Mouse (Mus musculus): ENCODE measurements around the gene Snx14. TPM values are rescaled to one million over a fixed set of nuclear protein-coding genes. Genes with fewer than 3 reads are reported as not detected.

Gene Snx14
- polyA plus RNA-seq, 1 experiment from 2014 or later: 24.1 TPM

DNA sequence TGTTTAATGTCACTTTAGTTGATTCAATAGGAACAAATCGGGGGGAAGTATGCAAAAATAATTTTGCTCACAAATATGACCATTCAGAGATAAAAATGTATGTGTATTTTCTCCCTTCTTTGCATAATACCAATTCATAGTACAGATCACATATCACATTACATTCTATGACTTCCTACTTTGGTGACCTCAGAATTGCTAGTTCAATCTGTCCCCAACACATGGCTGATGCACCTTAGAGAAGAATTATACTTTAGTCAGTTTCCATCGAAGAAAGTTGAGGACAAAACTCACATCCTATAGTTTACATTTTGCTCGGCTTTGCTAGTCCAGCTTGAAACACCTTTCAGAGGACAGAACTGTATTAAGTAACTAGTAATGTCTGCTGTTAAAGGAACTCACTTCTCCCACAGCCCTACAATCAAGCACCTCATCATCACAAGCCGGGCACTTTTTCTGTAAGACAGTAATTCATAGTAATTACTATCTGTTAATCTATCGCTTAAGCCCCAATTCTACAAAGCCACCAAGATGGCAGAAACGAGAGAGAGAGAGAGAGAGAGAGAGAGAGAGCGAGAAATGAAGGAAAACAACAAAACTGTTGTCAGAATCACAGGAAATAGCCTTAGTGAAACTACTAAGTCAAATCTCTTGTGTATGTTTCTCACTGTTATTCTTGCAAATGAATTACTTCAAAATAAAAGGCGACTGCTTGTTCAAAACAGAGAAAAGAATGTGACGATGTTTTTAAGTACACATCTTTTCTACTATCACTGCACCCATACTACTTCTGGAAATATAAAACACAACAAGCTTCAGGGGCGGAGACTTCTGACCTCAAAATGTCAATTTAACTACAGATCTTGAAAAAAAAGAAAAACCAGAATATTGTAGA, 1.2 kb downstream of the Snx14 start:
- H3K9ac ChIP-seq (replicated peaks): peak overlapping the region; percentile 83; the same call in 1 of the 2 replicates
- peak overlapping the region; percentile 64 for H3K4me3 ChIP-seq
- H3K4me2 ChIP-seq (replicated peaks): peak overlapping the region; percentile 90
- H3K36me3 ChIP-seq: no peaks in the 10 kb centered on the region
- peaks cover 11% of the 10 kb centered on the region for H3K4me1 ChIP-seq
- H3K9me3 ChIP-seq: no peaks in the 10 kb centered on the region
- 62% methylated on average over 10 of the region's 10 CpGs for WGBS
- H3K27ac ChIP-seq (replicated peaks): no peak overlapping the region
- ATAC-seq (ENCODE audit: low FRiP score, low read depth): no peak
- no peaks in the 10 kb centered on the region for H3K27me3 ChIP-seq

- no peak for ATAC-seq (ENCODE audit: low FRiP score, low read depth)
- Histone ChIP-seq H3K9ac (replicated peaks) (no peak overlapping the region), H3K36me3 (peaks cover 5% of the 10 kb centered on the region; the same call in 1 of the 2 replicates), H3K4me1 (no peaks in the 10 kb centered on the region), H3K27me3 (no peaks in the 10 kb centered on the region), H3K4me2 (replicated peaks) (no peak overlapping the region), H3K4me3 (no peak overlapping the region), H3K9me3 (peaks cover 3% of the 10 kb centered on the region; the same call in 1 of the 2 replicates), H3K27ac (replicated peaks) (no peak overlapping the region)
- WGBS: 93% methylated on average over 2 of the region's 2 CpGs
These were observed 14.4 kb downstream of the Snx14 start for GRCm38 (mm10) chr9:88424356-88424755.

DNA sequence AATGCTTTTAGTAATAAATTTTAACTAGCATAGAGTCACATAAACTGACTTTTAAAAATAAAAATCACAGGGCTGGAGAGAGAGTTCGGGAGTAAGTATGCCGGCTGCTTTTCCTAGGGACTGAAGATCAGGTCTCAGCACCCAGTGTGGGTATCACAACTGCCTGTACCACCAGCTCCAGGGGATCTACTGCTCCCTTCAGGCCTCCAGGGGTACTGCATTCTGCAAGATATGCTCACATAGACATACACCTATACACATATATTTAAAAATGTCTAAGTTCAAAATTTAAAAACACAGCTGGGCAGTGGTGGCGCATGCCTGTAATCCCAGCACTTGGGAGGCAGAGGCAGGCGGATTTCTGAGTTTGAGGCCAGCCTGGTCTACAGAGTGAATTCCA, 16.3 kb downstream of the Snx14 start:
- no peak overlapping the region for H3K27ac ChIP-seq (replicated peaks)
- peaks cover 3% of the 10 kb centered on the region; the same call in 1 of the 2 replicates for H3K9me3 ChIP-seq
- H3K9ac ChIP-seq (replicated peaks): no peak overlapping the region
- 96% methylated on average over 4 of the region's 4 CpGs for WGBS
- no peak overlapping the region for H3K4me2 ChIP-seq (replicated peaks)
- H3K27me3 ChIP-seq: no peaks in the 10 kb centered on the region
- no peak for ATAC-seq (ENCODE audit: low FRiP score, low read depth)
- no peaks in the 10 kb centered on the region for H3K4me1 ChIP-seq
- H3K36me3 ChIP-seq: no peaks in the 10 kb centered on the region
- no peak overlapping the region for H3K4me3 ChIP-seq

GRCm38 (mm10) chr9:88416752-88417151, 22.0 kb downstream of the Snx14 start:
- Histone ChIP-seq H3K9ac (replicated peaks) (no peak overlapping the region), H3K27ac (replicated peaks) (no peak overlapping the region), H3K4me1 (no peaks in the 10 kb centered on the region), H3K27me3 (no peaks in the 10 kb centered on the region), H3K4me2 (replicated peaks) (no peak overlapping the region), H3K9me3 (no peaks in the 10 kb centered on the region), H3K36me3 (no peaks in the 10 kb centered on the region), H3K4me3 (no peak overlapping the region)
- 63% methylated on average over 1 of the region's 1 CpGs for WGBS
- no peak for ATAC-seq (ENCODE audit: low FRiP score, low read depth)

DNA sequence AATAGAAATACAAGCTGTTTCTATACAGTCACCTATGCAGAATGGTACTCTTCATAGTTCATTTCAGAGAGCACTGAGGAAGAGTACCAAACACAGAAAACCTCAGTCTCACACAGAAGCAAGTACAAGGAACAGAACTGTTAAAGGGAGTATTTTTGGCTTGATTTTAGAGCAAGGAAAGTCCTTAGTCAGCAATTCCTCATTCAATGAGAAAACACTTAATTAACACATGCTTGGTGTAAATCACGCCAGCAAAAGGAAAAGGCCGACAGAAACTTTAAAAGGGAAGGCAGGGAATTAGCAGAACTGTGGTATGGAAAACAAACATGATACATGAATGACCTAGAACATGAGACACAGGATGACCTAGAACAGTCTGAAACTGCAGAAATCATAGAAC, 28.8 kb downstream of the Snx14 start:
- WGBS: 90% methylated on average over 2 of the region's 2 CpGs
- Histone ChIP-seq H3K36me3 (peaks cover 10% of the 10 kb centered on the region; the same call in 1 of the 2 replicates), H3K27ac (replicated peaks) (no peak overlapping the region), H3K9ac (replicated peaks) (no peak overlapping the region), H3K4me1 (no peaks in the 10 kb centered on the region), H3K27me3 (no peaks in the 10 kb centered on the region), H3K4me3 (no peak overlapping the region), H3K4me2 (replicated peaks) (no peak overlapping the region), H3K9me3 (no peaks in the 10 kb centered on the region)
- no peak for ATAC-seq (ENCODE audit: low FRiP score, low read depth)

DNA sequence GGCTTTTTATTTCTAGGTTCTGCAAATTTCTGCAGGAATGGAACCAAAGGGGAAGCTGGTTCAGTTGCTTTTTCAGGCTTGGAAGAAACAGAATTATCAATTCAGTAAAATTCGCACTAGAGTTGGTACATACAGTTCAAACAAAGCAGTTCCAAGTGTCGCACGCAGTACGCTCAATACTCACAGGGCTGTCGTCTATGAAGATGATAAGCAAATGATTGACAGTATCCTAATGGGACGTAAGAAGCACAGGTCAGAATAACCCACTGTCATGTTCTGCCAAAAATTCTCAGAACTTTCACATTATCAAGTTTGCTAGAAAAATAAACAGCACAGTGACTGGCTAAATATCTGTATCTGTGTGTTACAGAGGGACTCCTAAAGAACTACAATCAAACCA, 34.2 kb downstream of the Snx14 start:
- H3K4me1 ChIP-seq: no peaks in the 10 kb centered on the region
- H3K36me3 ChIP-seq: 0 out of 2 replicates have a peak, but pooled peaks cover 4% of the 10 kb centered on the region
- no peak overlapping the region for H3K9ac ChIP-seq (replicated peaks)
- H3K4me3 ChIP-seq: no peak overlapping the region
- no peaks in the 10 kb centered on the region for H3K27me3 ChIP-seq
- no peaks in the 10 kb centered on the region for H3K9me3 ChIP-seq
- H3K27ac ChIP-seq (replicated peaks): no peak overlapping the region
- 95% methylated on average over 6 of the region's 6 CpGs for WGBS
- H3K4me2 ChIP-seq (replicated peaks): no peak overlapping the region
- ATAC-seq (ENCODE audit: low FRiP score, low read depth): no peak

DNA sequence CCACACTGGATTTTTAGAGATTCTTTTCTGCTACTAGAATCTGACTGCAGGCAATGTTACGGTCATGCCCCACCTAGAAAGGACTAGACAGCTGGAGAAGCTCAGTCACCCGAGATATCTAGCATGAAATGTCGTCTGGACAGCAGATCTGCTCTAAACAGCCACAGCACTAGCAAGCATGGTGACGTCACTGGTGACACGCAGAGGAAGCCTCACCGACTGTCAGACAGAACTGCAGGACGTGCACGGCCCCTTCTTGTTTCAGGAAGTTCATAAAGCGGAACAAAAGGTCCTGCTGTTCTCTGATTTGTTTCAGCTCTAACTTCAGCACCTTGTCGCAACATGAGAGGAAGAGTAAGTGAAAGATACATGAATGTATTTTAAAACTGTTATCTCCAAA, 34.7 kb downstream of the Snx14 start:
- H3K4me2 ChIP-seq (replicated peaks): no peak overlapping the region
- H3K4me1 ChIP-seq: no peaks in the 10 kb centered on the region
- ATAC-seq (ENCODE audit: low FRiP score, low read depth): no peak
- 0 out of 2 replicates have a peak, but pooled peaks cover 4% of the 10 kb centered on the region for H3K36me3 ChIP-seq
- H3K27ac ChIP-seq (replicated peaks): no peak overlapping the region
- 81% methylated on average over 10 of the region's 10 CpGs for WGBS
- no peak overlapping the region for H3K4me3 ChIP-seq
- H3K27me3 ChIP-seq: no peaks in the 10 kb centered on the region
- H3K9ac ChIP-seq (replicated peaks): no peak overlapping the region
- H3K9me3 ChIP-seq: no peaks in the 10 kb centered on the region

DNA sequence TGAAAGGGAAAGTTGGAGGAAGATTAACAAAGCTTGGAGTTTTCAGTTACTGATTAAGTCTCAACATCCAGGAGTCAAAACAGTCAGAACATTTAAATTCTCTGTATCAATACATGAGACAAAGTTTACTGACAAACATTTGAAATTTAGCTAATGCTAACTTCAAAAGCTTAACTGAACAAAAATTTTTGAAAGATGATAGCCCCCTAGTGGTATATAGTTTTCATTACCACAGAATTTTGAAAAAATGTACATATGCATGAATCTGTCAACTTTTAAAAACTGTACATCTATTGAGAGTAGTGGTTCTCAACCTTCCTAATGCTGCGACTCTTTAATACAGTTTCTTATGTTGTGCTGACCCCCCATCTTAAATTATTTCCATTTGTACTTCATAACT, 40.3 kb downstream of the Snx14 start:
- H3K36me3 ChIP-seq: peaks cover 22% of the 10 kb centered on the region
- ATAC-seq (ENCODE audit: low FRiP score, low read depth): no peak
- no peak overlapping the region for H3K9ac ChIP-seq (replicated peaks)
- no peak overlapping the region for H3K4me3 ChIP-seq
- H3K4me1 ChIP-seq: no peaks in the 10 kb centered on the region
- no peaks in the 10 kb centered on the region for H3K27me3 ChIP-seq
- no peak overlapping the region for H3K27ac ChIP-seq (replicated peaks)
- H3K4me2 ChIP-seq (replicated peaks): no peak overlapping the region
- no peaks in the 10 kb centered on the region for H3K9me3 ChIP-seq
- 81% methylated on average over 1 of the region's 1 CpGs for WGBS

- no peak overlapping the region for H3K27ac ChIP-seq (replicated peaks)
- no peak overlapping the region for H3K4me2 ChIP-seq (replicated peaks)
- no peak overlapping the region for H3K4me3 ChIP-seq
- no peak overlapping the region for H3K9ac ChIP-seq (replicated peaks)
- no peaks in the 10 kb centered on the region for H3K9me3 ChIP-seq
- no peaks in the 10 kb centered on the region for H3K27me3 ChIP-seq
- 90% methylated on average over 8 of the region's 8 CpGs for WGBS
- H3K36me3 ChIP-seq: peaks cover 31% of the 10 kb centered on the region
- H3K4me1 ChIP-seq: no peaks in the 10 kb centered on the region
- no peak for ATAC-seq (ENCODE audit: low FRiP score, low read depth)
These were observed 43.9 kb downstream of the Snx14 start for GRCm38 (mm10) chr9:88394852-88395251.

- Histone ChIP-seq H3K4me1 (no peaks in the 10 kb centered on the region), H3K4me2 (replicated peaks) (no peak overlapping the region), H3K27ac (replicated peaks) (no peak overlapping the region), H3K9ac (replicated peaks) (no peak overlapping the region), H3K9me3 (no peaks in the 10 kb centered on the region), H3K27me3 (no peaks in the 10 kb centered on the region), H3K36me3 (peaks cover 17% of the 10 kb centered on the region), H3K4me3 (no peak overlapping the region)
- no peak for ATAC-seq (ENCODE audit: low FRiP score, low read depth)
- WGBS: 50% methylated on average over 5 of the region's 5 CpGs
These were observed 49.9 kb downstream of the Snx14 start for GRCm38 (mm10) chr9:88388826-88389225.

DNA sequence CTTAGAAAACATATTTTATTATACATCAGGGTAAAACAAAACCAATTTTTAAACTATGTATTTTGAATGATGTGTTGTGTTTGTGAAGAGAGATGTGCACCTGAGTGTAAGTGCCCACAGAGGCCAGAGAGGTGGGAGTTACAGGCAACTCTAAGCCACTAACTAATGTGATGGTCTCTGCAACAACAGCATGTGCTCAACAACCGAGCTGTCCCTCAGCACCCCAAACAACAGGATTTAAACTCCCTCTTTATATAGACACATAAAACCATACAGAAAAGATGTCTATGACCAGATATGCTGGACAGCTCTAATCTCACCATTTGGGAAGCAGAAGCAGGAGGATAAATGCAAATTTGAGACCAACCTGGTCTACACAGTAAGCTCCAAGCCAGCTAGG, 58.2 kb downstream of the Snx14 start:
- no peak overlapping the region for H3K4me3 ChIP-seq
- no peak for ATAC-seq (ENCODE audit: low FRiP score, low read depth)
- WGBS: 87% methylated on average over 1 of the region's 1 CpGs
- no peaks in the 10 kb centered on the region for H3K27me3 ChIP-seq
- H3K27ac ChIP-seq (replicated peaks): no peak overlapping the region
- H3K36me3 ChIP-seq: peaks cover 5% of the 10 kb centered on the region
- H3K4me1 ChIP-seq: no peaks in the 10 kb centered on the region
- no peak overlapping the region for H3K9ac ChIP-seq (replicated peaks)
- H3K9me3 ChIP-seq: no peaks in the 10 kb centered on the region
- no peak overlapping the region for H3K4me2 ChIP-seq (replicated peaks)

GRCm38 (mm10) chr9:88380076-88380475, 58.7 kb downstream of the Snx14 start:
- no peaks in the 10 kb centered on the region for H3K27me3 ChIP-seq
- no peaks in the 10 kb centered on the region for H3K9me3 ChIP-seq
- WGBS: 79% methylated on average over 7 of the region's 7 CpGs
- no peak overlapping the region for H3K4me2 ChIP-seq (replicated peaks)
- H3K4me1 ChIP-seq: no peaks in the 10 kb centered on the region
- ATAC-seq (ENCODE audit: low FRiP score, low read depth): no peak
- H3K9ac ChIP-seq (replicated peaks): no peak overlapping the region
- H3K36me3 ChIP-seq: peaks cover 5% of the 10 kb centered on the region
- H3K27ac ChIP-seq (replicated peaks): no peak overlapping the region
- H3K4me3 ChIP-seq: no peak overlapping the region
